Mouse (Mus musculus) brain, adult 2 months (tissue): ENCODE results near the gene Dapk1.
A peak's percentile ranks its signal among the peaks of the same experiment; 100 is the strongest.
"Not testable (repeated sequence)": the region's sequence is repeated elsewhere in the genome, so short reads cannot be mapped to it uniquely, and the experiment has no call there.

Experiments
- DNase-seq: peaks from one replicate; pipeline ENCODE4 v3.0.0; 2011; ENCODE audit warnings: low read depth, low spot score

Gene Dapk1

DNA sequence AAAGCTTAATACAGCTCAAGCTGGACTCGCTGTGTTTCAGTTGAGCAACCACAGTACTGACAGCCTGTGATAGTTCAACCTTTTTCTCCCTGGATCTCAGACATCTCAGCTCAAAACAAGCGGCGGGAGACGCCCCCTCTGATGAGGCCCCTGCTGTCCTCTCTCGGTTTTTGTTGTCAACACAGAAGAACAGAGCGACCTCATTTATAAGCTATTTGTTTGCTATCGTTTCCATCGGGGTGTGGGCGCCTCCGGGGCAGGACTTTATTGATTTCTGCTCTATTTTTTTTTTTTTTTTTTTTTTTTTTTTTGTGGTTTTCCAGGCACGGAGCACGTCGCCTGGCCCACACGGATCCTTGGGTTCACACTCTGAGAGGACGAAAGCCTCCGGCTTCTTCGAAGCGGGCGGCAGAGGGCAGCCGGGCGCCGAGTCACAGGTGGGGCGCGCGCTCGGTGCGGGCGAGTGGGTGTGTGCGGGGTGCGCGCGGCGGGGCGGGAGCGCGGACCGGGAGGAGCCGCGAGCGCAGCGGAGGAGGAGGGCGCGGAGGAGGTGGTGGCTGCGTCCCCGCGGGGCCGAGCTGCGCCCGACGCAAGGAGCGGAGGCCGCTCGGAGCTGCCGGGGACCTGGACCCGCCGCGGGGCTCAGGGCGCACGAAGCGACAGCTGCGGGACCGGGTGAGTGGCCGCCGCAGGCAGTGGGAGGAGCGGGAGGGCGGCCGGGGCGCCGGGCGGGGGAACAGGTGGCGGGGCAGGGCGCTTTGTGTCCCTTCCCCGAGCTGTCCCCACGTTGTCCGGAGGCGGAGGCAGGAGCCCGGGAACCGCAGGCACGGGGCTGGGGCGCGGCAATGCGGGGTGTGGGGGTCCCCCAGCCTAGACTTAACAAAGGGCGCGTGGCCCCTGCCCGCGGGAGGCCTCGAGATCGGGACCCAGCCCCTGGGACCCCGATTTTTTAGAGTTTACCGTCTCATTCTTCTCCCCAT, at the start of gene Dapk1:
Dapk1 (plus strand) TSS at position 512 of the 980 bp plus-strand sequence.
- DNase-seq = peak; percentile 91

DNA sequence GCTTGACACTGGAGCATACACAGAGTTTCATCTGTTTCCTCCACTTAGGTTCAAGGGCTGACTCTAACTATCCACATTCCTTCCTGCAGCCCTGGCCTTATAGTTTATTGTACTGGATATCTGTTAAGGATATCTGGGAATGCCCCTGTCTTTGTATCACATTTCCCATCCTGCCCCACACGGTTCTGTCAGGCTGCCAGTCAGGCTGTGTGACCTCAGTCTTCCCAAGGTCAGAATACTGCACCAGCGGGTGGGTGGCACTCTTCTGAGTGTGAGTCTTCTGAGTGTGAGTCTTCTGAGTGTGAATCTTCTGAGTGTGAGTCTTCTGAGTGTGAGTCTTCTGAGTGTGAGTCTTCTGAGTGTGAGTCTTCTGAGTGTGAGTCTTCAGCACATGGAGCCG, 48.4 kb upstream of the Dapk1 start:
- DNase-seq = no peak

DNA sequence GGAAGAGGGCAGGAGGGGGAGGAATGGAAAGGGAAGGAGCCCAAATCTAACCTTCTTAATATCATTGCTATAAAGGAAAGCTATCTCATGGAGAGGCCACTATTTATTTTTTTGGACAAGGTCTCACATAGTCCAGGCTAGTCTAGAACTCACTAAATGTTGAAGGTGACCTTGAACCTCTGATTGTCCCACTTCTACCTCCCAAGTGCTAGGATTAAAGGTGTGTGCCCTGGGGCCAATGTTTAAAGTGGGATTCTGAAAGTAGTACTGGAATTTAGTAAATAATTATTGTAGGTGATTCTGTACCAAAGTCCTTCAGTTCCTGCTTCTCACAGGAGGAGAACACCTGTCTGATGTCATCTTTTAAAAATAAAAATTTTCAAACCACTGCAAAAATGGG, 45.3 kb upstream of the Dapk1 start:
- no peak for DNase-seq

DNA sequence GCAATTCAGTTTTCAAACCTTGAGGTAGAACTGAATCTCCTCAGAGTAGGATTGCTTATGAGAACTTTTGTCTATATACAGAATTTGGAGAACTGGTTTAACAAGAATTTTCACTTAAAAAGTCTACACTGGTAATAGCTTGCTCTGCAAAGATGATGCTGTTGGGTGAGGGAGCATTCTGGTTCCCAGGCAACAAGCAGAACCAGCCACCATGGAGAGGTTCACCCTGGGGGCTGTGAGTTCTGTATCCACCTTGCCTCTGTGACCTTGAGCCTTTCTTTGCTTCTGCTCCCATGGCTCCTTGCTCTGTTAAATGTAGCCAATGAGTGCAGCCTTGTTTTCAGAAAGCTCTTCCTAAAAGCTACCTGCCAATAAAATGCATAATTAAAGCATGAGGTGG, 44.8 kb upstream of the Dapk1 start:
- DNase-seq = no peak

DNA sequence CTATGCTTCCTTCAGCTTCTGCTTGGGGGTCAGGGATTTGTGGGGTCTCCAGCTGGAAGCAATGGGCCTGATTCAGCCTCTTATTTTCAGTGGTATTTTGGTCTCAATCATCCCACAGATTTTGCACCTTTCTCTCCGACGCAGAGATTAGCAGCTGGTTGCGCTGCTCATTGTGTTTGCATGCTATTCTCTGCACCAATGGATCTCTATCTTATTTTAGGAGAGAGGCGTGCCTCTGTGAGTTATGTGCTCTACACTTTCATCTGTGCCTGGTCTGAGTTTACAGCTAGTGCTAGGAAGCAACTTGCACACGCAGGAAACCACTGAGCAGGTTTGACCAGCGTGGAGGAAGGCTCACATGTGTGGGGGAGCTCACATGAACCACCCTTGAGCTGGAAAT, 37.4 kb upstream of the Dapk1 start:
- DNase-seq = peak; percentile 54

DNA sequence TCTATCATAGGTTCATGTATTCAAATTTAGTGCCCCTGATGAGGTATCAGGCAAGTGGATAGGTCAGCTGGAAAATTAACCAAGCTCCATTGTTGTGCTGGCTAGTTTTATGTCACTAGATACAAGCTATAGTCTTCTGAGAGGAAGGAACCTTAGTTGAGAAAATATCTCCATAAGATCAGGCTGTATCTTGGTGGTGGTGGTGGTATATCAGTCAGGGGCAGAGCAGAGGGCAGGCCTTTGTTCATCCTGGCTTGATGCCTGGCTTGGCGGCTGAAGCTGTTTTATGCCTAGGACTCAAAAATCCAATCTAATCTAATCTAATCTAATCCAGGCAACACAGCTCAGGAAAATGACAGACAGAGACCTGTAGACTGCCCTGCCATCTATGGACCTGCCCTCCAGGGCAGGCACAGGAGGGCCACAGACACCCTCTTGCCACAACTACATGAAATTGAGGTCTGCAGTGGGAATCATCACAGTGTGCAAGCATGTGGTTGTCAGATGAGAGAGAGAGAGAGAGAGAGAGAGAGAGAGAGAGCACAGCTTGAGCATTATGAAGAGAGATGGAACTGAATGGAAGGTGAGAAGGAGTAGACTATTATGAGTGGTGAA, 32.7 kb upstream of the Dapk1 start:
- DNase-seq = no peak

DNA sequence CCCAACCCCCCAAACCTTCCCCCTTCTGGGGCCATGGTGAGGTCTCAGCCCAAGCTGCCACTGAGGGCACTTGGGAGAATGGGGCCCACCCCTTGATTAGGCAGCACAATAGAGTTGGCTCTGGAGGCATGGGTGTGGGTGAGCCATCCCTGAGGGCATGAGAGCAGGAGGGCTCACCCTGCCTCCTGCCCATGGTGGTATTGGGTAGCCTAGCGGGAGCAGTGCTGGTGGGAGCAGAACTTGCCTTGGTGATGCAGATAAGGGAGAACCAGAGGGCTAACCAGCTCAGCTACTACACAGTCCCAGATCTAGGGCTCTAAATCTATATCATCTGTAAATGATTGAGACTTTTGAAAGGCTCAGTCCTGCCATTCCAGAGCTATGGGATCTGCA, 32.2 kb upstream of the Dapk1 start:
- no peak for DNase-seq

DNA sequence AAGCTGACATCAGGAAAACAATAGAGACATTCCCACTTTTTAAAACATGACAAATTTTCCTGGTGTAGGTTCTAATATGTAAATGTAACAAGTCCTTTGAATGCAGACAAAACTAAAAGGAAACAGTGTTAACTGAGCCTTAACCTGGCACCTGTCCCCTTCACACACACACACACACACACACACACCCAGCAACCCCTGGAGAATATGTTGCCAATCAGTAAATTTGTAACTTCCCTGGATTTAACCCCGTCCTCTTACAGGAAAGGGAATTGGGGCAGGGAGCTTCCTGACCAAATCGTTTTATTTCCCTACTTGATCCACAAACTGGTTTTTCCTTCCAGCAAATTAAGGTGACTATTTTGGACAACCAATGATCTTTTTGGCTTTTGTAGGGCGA, 28.2 kb upstream of the Dapk1 start:
- no peak for DNase-seq

DNA sequence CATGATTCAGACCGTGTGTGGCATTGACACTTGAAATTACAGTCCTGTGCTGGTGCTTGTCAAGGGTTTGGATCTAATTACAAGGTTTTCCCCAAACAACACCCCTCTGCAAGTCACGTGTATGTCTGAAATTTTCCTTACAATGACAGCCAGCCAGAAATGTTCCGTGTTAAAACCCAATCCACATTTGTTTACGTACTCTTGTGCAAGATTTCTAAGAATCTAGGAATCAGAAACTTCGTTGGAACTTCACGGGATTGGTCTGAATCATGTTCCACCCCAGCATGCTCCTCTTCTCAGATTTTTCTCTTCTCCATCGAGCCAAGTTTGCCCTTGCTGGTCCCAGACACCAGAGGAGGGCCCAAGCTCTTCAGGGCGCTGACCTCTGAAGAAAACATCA, 27.8 kb upstream of the Dapk1 start:
- DNase-seq = peak; percentile 71

DNA sequence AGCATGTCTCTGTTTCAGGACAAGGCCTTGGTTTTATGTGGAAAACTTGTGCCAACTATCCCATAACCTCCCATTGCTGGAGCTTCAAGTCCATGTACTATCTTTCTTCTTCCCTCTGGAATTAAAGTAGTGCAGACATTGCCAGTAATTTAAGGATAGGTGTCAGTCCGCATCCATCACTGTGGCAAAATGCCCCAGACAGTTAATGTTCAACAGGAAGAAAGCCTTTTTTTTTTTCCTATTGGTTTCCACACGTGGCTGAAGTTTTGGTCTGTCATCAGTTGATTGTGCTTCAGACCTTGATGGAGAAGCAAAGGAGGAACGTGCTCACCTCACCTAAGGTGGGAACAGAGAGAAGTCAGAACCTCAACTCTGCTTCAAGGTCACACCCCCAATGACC, 23.2 kb upstream of the Dapk1 start:
- DNase-seq = no peak

DNA sequence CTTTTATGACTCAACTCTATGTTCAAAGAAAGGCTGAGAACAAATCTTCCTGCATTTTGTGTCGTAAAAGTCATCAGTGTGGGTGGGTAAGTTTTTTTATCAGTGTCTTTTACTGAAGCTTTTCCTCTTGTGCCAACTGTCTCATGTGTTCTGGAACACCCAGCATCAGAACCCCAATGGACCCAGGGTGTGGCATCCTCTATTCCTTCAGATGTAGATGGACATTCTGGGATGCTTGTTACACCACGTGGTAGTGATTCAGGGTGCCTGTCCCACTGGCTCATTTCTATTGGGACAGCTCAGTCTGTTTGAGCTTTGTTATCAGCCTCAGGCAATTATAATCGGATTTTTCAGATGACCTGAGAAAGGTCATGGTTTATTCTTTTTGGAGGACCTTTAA, 6.9 kb upstream of the Dapk1 start:
- no peak for DNase-seq

DNA sequence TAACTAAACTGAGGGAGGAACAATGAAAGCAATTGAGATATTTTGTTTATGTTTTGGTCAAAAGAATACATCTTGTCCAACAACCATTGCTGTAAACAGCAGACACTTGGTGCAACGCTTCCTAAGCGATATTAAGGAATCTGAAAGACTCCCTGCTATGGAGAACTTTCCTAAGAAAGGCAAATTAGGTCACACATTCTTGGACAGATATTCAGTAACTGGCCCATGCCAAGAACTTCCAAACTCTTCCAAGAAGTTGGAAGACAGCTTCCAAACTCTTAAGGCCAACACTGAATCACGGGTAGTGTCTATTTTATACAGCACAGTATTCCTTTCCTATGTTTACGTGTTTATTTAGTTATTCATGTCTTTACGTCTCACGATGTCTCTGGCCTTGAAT, 6.2 kb upstream of the Dapk1 start:
- no peak for DNase-seq

DNA sequence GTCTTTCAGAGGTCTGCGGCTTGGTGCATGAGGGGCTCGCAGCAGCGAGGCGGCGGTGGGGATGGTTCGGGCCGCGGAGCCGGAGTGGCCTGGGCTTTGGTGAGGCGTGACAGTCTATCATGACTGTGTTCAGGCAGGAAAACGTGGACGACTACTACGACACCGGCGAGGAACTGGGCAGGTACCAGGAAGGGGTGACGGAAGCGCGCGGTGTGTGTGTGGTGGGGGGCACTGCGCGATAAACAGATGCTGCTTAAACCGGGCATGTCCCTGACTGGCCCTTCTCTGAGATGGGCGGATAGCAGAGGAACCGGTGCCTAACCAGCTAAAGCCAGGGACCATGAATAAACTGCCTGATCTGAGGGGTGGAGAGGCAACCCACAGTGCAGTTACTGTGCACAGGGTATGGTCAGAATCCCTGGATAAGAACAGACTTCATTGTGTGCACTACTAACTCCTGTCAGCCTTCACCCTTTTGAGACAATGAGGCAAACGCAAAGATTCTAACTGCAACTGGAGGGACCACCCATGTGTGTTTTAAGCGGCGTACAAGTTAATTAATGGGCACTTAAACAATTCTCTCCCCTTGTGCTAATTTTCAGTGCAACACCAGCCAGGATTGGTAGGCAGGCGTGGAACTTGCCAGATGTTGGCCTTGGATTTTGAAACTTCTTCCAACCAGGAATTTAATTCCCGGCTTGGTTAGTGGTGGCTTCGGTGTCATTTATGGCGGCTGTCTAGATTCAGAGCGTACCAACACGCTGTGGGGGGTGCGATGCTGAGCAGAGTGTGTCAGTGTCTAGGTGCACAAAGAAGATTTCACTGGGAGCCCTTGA, 887 bp downstream of the Dapk1 start:
- peak; percentile 54 for DNase-seq

DNA sequence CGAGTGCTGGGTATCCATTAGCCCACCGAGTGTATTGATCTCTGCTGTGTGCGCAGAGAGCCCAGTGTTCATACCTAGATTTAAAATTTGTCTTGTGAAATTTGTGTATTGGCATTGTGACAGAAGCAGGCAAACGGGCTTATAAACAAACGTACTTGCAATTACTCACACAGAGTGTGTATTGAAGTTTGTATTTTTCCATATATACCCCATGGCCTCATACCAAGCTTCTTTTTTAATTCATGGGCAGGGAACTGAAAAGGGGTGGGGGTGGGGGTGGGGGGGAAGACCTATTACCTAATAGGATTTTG, 1.5 kb downstream of the Dapk1 start:
- no peak for DNase-seq

DNA sequence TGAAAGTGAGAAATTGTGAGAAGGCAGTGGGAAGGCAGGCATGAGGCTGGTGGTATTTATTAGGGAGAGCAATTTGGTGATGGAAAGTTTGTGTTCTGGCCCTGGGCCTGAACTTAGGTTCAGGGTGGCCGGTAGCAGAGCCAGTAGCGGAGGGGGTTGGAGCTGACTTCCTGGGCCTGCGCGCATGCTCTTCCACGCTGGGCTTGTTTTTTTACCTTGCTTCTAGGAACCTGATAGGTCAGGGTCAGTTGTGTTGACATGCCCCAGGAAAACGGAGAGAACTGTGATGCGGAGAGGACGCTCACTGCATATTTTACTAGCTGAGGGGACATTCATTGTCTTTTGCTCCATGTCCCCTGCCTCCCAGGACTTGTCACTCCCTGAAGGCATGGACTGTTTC, 5.7 kb downstream of the Dapk1 start:
- DNase-seq = no peak

DNA sequence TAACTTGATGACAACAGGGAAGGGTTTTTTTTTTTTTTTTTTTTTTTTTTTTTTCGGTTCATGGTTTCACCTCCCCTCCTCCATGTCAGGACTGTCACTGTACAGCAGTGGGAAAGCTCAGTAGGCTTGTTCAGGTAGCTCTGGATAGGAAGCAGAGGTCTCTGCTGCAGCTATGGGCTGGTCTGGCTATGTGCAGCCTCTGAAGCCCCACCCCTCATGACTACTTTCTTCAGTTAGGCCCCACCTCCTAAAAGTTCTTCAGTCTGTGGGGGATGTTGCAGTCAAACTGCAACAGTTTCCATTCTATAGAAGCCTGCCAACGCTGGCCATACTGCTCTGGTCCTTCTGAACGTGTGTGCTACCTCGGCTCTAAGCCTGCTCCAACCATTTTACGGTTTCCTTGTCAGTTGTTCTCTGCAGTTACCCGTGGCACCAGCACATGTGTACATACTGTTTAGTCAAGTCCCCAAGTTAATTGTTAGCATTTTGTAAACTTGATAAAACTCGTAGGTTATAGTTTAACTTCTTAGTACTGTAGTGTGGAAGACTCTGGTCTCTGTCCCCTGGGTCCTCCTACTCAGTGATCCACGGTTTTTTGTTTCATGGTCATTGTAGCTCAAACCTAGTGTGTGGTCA, 6.8 kb downstream of the Dapk1 start:
- no peak for DNase-seq

DNA sequence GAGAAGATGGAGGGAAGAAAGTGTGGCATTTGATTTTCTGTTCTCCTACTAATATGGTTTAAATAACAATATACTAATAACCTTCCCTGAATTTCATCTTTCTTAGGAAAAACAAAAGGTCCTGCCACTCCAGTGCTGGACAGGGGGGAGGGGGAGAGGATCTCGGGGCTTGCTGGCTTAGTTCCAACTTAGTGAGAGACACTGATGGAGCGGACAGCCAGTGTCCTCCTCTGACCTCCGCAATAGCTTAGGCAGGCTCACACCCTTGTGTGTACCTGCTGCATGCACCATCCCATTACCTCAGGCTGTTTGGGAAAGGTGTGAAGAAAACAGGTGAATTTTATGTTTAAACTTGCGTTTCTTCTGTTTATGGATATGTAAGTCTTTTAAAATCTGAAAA, 7.5 kb downstream of the Dapk1 start:
- no peak for DNase-seq

DNA sequence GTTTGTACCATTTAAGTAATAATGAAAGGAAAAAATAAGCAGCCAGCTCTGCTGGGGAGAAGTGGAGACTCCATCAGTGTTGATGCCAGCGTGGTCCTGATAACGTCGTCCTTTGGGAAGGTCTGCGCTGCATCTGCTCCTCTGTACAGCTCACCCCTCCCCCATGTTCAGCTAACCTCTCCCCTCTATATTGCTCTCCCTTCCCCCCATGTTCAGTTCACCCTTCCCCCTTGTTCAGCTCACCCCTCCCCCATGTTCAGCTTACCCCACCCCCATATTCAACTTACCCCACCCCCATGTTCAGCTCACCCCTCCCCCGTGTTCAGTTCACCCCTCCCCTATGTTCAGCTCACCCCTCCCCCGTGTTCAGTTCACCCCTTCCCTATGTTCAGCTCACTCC, 8.8 kb downstream of the Dapk1 start:
- DNase-seq = no peak

DNA sequence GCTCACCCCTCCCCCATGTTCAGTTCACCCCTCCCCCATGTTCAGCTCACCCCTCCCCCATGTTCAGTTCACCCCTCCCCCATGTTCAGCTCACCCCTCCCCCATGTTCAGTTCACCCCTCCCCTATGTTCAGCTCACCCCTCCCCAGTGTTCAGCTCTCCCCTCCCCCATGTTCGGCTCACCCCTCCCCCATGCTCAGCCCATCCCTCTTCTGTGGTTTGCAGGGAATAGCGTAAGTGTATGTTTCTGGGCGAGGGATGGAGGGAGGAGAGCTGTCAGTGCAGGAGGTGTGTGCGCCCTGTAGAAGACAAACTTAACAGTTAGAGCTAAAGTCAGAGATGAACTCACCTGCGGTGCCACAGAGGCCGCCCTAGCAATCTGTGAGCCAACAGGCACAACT, 9.2 kb downstream of the Dapk1 start:
- not testable (repeated sequence) for DNase-seq

DNA sequence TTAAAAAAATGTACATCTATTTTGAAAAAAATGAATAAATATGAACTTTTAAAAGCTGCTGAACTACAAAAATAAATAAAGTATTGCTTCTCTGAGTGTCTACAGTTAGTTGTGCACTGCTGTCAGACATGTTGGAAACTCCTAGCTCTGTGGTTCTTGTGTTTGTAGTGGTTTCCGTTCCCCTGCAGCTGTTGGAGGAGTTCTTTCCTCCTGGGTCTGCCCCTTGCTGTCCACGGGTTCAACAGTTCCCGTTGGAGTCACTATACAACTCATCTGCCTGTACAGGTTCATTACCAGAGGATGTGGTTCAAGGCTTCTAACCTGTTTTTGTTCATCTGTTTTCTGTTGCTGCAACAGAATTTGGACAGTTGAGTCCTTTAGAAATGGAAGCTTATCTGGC, 10.4 kb downstream of the Dapk1 start:
- DNase-seq = no peak

DNA sequence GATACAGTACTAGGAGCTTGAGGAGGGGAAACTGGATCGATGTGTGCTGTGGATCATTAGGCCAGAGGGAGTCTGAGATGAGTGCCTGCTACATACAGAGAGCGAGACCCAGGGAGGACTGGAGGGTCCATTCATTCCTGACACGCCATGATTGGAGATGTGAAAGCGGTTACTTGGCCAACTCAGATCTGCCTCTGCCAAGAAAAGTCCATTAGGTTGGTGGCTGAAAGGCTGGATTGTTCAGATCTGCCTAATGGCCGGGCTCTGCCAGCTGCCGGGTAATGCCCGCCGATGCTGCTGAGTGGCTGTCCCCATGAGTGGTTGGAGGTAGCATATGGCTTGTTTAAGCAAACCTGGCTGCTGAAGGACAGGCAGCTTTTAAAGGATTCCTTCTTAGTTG, 12.4 kb downstream of the Dapk1 start:
- DNase-seq = peak; percentile 58

DNA sequence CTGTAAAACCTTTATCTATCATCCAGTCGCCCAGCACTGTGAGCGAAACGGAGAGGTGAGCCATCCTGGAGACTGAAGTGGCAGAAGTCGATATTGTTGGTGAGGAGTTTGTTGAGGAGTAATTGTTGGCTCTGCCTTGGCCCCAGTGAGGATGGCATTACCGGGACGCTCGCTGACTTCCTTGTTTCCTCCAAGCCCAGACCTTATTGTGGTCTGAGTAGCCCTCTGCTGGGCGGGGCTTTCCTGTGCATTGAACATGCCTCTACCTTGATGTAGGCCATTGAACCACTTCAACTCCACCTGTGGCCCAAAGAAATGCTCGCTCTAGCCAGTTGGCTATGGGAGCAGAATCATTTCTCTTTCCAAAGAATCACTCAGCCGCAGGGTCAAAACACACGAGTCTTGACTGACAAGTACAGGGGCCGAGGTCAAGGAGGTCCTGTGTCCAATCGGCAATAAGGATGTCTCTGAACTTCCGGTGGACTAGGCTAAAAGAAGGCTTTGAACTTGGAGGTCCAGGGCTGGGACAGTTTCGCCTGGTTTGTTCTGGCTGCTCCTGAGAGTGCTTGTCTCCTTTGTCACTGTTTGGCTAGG, 13.4 kb downstream of the Dapk1 start:
- no peak for DNase-seq
